Mouse (Mus musculus): ENCODE results near the gene Hrh1.

DNA sequence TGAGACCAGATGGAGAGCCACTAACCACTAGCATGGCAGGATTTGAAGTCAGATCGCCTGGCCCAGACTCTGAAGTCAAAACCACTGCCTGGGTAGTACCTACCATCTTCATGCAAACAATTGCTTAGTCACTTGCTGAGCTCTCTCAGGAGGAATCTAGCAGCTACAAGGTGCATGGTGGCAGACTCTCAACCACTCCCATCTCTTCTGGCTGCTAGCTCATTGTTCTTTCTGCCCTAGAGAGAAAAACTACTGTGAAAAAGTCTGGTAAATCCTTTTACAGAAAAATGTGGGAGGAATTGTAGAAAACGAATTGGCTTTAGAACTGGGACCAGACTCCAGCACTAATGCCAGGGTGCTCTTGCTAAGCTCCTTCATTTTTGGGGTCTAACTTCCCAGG lies 7.6 kb upstream of the Hrh1 start:
- TF ChIP-seq CTCF (IDR thresholded peaks at IDR 0.05; ENCODE audit: low read depth, low read length) (no peak), POLR2A (IDR thresholded peaks at IDR 0.05; ENCODE audit: borderline replicate concordance, low read depth, low read length) (no peak)
